Mouse (Mus musculus): ENCODE measurements around the gene Rubcn.

GRCm38 (mm10) chr16:32902051-32902428, 24.5 kb upstream of the Rubcn start:
- TF ChIP-seq CTCF (IDR thresholded peaks at IDR 0.05): no peak
- TF ChIP-seq EP300 (IDR thresholded peaks at IDR 0.05): no peak

Measured in lung, postnatal 0 days (tissue).